Mouse (Mus musculus) forebrain, postnatal 0 days (tissue): ENCODE measurements around the gene Gsta1. TPM values are rescaled to one million over a fixed set of nuclear protein-coding genes. Genes with fewer than 3 reads are reported as not detected.

Experiments used
- polyA plus RNA-seq: library from polyadenylated mRNA; unstranded; fragments of >200 nt; fragmentation: Nextera tagmentation; extraction: Ambion mirVana; gene quantifications from 2 replicates; pipeline ENCODE4 v1.2.1, GENCODE M21; 2015
- total RNA-seq: library from RNA; depleted of rRNA; stranded (reverse); fragments of >200 nt; gene quantifications from 2 replicates; pipeline ENCODE4 v1.2.3, GENCODE M21; 2014; rRNA removed

Gsta1 gene
- total and polyA plus RNA-seq, 2 experiments from 2014 or later, result not detected

Other genes with a start within 250 kb of the Gsta1 start
- not detected in 2 replicates for gene Gcm1, start 178.7 kb upstream of the Gsta1 start, total RNA-seq
- not detected in 2 replicates for gene Gcm1, start 178.7 kb upstream of the Gsta1 start, polyA plus RNA-seq
- gene Fbxo9, start 121.6 kb upstream of the Gsta1 start, total RNA-seq, result 90.3 and 91.5 TPM in 2 replicates
- gene Fbxo9, start 121.6 kb upstream of the Gsta1 start, polyA plus RNA-seq, result 62.3 and 72.6 TPM in 2 replicates
- 39.2 and 39.7 TPM in 2 replicates for gene Ick, start 121.5 kb upstream of the Gsta1 start, total RNA-seq
- gene Ick, start 121.5 kb upstream of the Gsta1 start, polyA plus RNA-seq, result 33.9 and 36.3 TPM in 2 replicates
- 12.6 and 14.8 TPM in 2 replicates for gene Gsta4, start 47.9 kb upstream of the Gsta1 start, total RNA-seq
- 28.8 and 31.0 TPM in 2 replicates for gene Gsta4, start 47.9 kb upstream of the Gsta1 start, polyA plus RNA-seq
- gene Gm3776, start 26.5 kb downstream of the Gsta1 start, total RNA-seq, result not detected in 2 replicates
- 0.23 TPM in 1 of 2 replicates, not detected in the other for gene Gm3776, start 26.5 kb downstream of the Gsta1 start, polyA plus RNA-seq
- gene Gm10639, start 59.3 kb downstream of the Gsta1 start, total RNA-seq, result not detected in 2 replicates
- not detected in 2 replicates for gene Gm10639, start 59.3 kb downstream of the Gsta1 start, polyA plus RNA-seq
- not detected in 2 replicates for gene Omt2a, start 84.1 kb downstream of the Gsta1 start, total RNA-seq
- not detected in 2 replicates for gene Omt2a, start 84.1 kb downstream of the Gsta1 start, polyA plus RNA-seq
- not detected in 2 replicates for gene Omt2b, start 96.9 kb downstream of the Gsta1 start, total RNA-seq
- gene Omt2b, start 96.9 kb downstream of the Gsta1 start, polyA plus RNA-seq, result not detected in 2 replicates
- gene Gsta2, start 125.1 kb downstream of the Gsta1 start, total RNA-seq, result not detected in 2 replicates
- gene Gsta2, start 125.1 kb downstream of the Gsta1 start, polyA plus RNA-seq, result not detected in 2 replicates
- gene Dppa5a, start 137.5 kb downstream of the Gsta1 start, total RNA-seq, result 2.2 and 3.3 TPM in 2 replicates
- gene Dppa5a, start 137.5 kb downstream of the Gsta1 start, polyA plus RNA-seq, result 4.9 and 6.9 TPM in 2 replicates
- 3.5 and 5.1 TPM in 2 replicates for gene Ooep, start 148.1 kb downstream of the Gsta1 start, total RNA-seq
- 4.2 and 5.2 TPM in 2 replicates for gene Ooep, start 148.1 kb downstream of the Gsta1 start, polyA plus RNA-seq
- gene Ddx43, start 165.1 kb downstream of the Gsta1 start, total RNA-seq, result 0.33 and 0.85 TPM in 2 replicates
- gene Ddx43, start 165.1 kb downstream of the Gsta1 start, polyA plus RNA-seq, result 0.23 and 0.29 TPM in 2 replicates
- gene Cgas, start 212.6 kb downstream of the Gsta1 start, total RNA-seq, result 0.85 and 0.90 TPM in 2 replicates
- 0.33 and 0.47 TPM in 2 replicates for gene Cgas, start 212.6 kb downstream of the Gsta1 start, polyA plus RNA-seq
- 27.5 and 27.8 TPM in 2 replicates for gene Mto1, start 217.6 kb downstream of the Gsta1 start, total RNA-seq
- gene Mto1, start 217.6 kb downstream of the Gsta1 start, polyA plus RNA-seq, result 15.9 and 19.6 TPM in 2 replicates
- 1.2 and 1.7 TPM in 2 replicates for gene Gm17324, start 218.1 kb downstream of the Gsta1 start, total RNA-seq
- gene Gm17324, start 218.1 kb downstream of the Gsta1 start, polyA plus RNA-seq, result 2.8 and 3.3 TPM in 2 replicates